Mouse (Mus musculus): ENCODE measurements around the gene Mfsd10. TPM values are rescaled to one million over a fixed set of nuclear protein-coding genes. Genes with fewer than 3 reads are reported as not detected.

The Mfsd10 gene
- total and polyA plus RNA-seq, 3 experiments = 136 to 296 TPM; not detected in 1

DNA sequence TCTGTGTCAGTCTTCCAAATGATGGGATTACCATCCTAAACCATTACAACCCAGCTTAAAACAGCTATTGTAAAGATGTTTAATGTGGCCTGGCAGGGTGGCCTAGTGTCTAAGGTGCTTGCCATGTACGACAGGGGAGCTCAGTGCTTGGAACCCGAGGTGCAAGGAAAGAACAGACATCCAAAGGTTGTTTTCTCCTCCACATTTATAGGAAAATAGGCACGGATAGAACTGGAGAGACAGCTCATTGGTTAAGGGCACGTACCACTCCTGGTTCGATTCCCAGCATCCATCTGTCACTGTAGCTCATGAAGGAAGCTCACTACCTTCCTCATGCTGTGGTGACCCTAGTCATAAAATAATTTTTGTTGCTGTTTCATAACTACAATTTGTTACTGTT lies 49.1 kb downstream of the Mfsd10 start:
- no peak for DNase-seq (ENCODE audit: low read depth, low spot score)
- Histone ChIP-seq H3K27ac (ENCODE audit: control insufficient read depth, low read depth, low read length) (no peak overlapping the region), H3K79me2 (ENCODE audit: control insufficient read depth, insufficient read depth, low read length, poor library complexity) (peaks cover 4% of the 10 kb centered on the region; the same call in 1 of the 2 replicates), H3K9me3 (replicated peaks; ENCODE audit: insufficient read depth, low read length) (no peaks in the 10 kb centered on the region), H3K9ac (ENCODE audit: control insufficient read depth, low read depth, low read length, poor library complexity, severe bottlenecking) (no peak overlapping the region), H3K4me1 (ENCODE audit: control insufficient read depth in 1 of 2, insufficient read depth in 2 of 2, low read length in 2 of 2) (peaks cover 3 to 7% of the 10 kb centered on the region in 2 experiments), H3K36me3 (ENCODE audit: control insufficient read depth in 1 of 2, insufficient read depth in 2 of 2, low read length in 2 of 2) (peaks cover 0 to 6% of the 10 kb centered on the region in 2 experiments; a peak in 2 of 4 replicates), H3K27me3 (ENCODE audit: control insufficient read depth in 1 of 2, insufficient read depth in 2 of 2, low read length in 2 of 2) (no peaks in the 10 kb centered on the region), H3K4me3 (ENCODE audit: control insufficient read depth in 1 of 2, insufficient read depth in 1 of 2, low read depth in 2 of 2, low read length in 2 of 2) (no peak overlapping the region)
- TF ChIP-seq SMC3 (IDR thresholded peaks at IDR 0.05; ENCODE audit: low read depth, low read length) = no peak
- no peak for TF ChIP-seq POLR2AphosphoS2 (IDR thresholded peaks at IDR 0.05; ENCODE audit: low read length)
- TF ChIP-seq TBP (IDR thresholded peaks at IDR 0.05; ENCODE audit: low read depth, low read length) = no peak
- no peak for TF ChIP-seq E2F4 (IDR thresholded peaks at IDR 0.05; ENCODE audit: borderline replicate concordance, low read depth, low read length)
- no peak for TF ChIP-seq JUND (IDR thresholded peaks at IDR 0.05; ENCODE audit: low read depth, low read length)
- no peak for TF ChIP-seq MYC (IDR thresholded peaks at IDR 0.05; ENCODE audit: low read depth, low read length)
- no peak for TF ChIP-seq CHD1 (IDR thresholded peaks at IDR 0.05; ENCODE audit: low read depth, low read length)
- no peak for TF ChIP-seq BHLHE40 (IDR thresholded peaks at IDR 0.05; ENCODE audit: borderline replicate concordance, low read depth, low read length)

GRCm38 (mm10) chr5:34585216-34585615 lies 51.8 kb downstream of the Mfsd10 start:
- Histone ChIP-seq H3K4me1 (ENCODE audit: control insufficient read depth in 1 of 2, insufficient read depth in 2 of 2, low read length in 2 of 2) (peaks cover 10 to 17% of the 10 kb centered on the region in 2 experiments), H3K27ac (ENCODE audit: control insufficient read depth, low read depth, low read length) (no peak overlapping the region), H3K36me3 (ENCODE audit: control insufficient read depth in 1 of 2, insufficient read depth in 2 of 2, low read length in 2 of 2) (peaks cover 0 to 19% of the 10 kb centered on the region in 2 experiments; a peak in 2 of 4 replicates), H3K9me3 (replicated peaks; ENCODE audit: insufficient read depth, low read length) (no peaks in the 10 kb centered on the region), H3K9ac (ENCODE audit: control insufficient read depth, low read depth, low read length, poor library complexity, severe bottlenecking) (no peak overlapping the region), H3K79me2 (ENCODE audit: control insufficient read depth, insufficient read depth, low read length, poor library complexity) (peaks cover 6% of the 10 kb centered on the region), H3K4me3 (ENCODE audit: control insufficient read depth in 1 of 2, insufficient read depth in 1 of 2, low read depth in 2 of 2, low read length in 2 of 2) (no peak overlapping the region), H3K27me3 (ENCODE audit: control insufficient read depth in 1 of 2, insufficient read depth in 2 of 2, low read length in 2 of 2) (no peaks in the 10 kb centered on the region)
- TF ChIP-seq MAZ (IDR thresholded peaks at IDR 0.05; ENCODE audit: low read depth, low read length) (no peak), HCFC1 (IDR thresholded peaks at IDR 0.05; ENCODE audit: low read depth, low read length) (no peak), ZKSCAN1 (IDR thresholded peaks at IDR 0.05; ENCODE audit: low read depth, low read length) (no peak), ETS1 (IDR thresholded peaks at IDR 0.05; ENCODE audit: low read depth, low read length) (no peak), ZNF384 (IDR thresholded peaks at IDR 0.05; ENCODE audit: low read depth, low read length) (no peak), ZC3H11A (IDR thresholded peaks at IDR 0.05; ENCODE audit: low read depth, low read length) (no peak), TCF12 (IDR thresholded peaks at IDR 0.05; ENCODE audit: low read depth, low read length) (no peak), MYB (IDR thresholded peaks at IDR 0.05; ENCODE audit: low read depth, low read length) (no peak), E2F4 (IDR thresholded peaks at IDR 0.05; ENCODE audit: borderline replicate concordance, low read depth, low read length) (no peak)
- DNase-seq (ENCODE audit: low read depth, low spot score) = no peak

Other genes starting within 250 kb of the Mfsd10 start
- 22.5 and 27.0 TPM in 2 replicates for gene Tnip2, start 123.2 kb downstream of the Mfsd10 start, total RNA-seq (2012; rRNA removed)
- gene Tnip2, start 123.2 kb downstream of the Mfsd10 start, polyA plus RNA-seq (2012; ENCODE audit: insufficient read depth in 1 of 2, insufficient read length in 2 of 2, low read depth in 1 of 2, low replicate concordance in 2 of 2, missing spikeins in 1 of 2) = 10 to 100 TPM; 30.6 to 89.4 TPM
- 7.1 and 7.9 TPM in 2 replicates for gene Sh3bp2, start 111.4 kb downstream of the Mfsd10 start, total RNA-seq (2012; rRNA removed)
- 10 to 100 TPM in 1 of 2 experiments, not detected in 1; 12.0 TPM for gene Sh3bp2, start 111.4 kb downstream of the Mfsd10 start, polyA plus RNA-seq (2012; ENCODE audit: insufficient read depth in 1 of 2, insufficient read length in 2 of 2, low read depth in 1 of 2, low replicate concordance in 2 of 2, missing spikeins in 1 of 2)
- gene Add1, start 63.5 kb downstream of the Mfsd10 start, total RNA-seq (2012; rRNA removed) = 54.6 and 79.3 TPM in 2 replicates
- gene Add1, start 63.5 kb downstream of the Mfsd10 start, polyA plus RNA-seq (2012; ENCODE audit: insufficient read depth in 1 of 2, insufficient read length in 2 of 2, low read depth in 1 of 2, low replicate concordance in 2 of 2, missing spikeins in 1 of 2) = 100 to 1,000 TPM in 1 of 2 experiments, not detected in 1; 127 TPM
- 87.3 and 101 TPM in 2 replicates for gene Nop14, start 22.9 kb upstream of the Mfsd10 start, total RNA-seq (2012; rRNA removed)
- 100 to 1,000 TPM in 1 of 2 experiments, not detected in 1; 132 TPM for gene Nop14, start 22.9 kb upstream of the Mfsd10 start, polyA plus RNA-seq (2012; ENCODE audit: insufficient read depth in 1 of 2, insufficient read length in 2 of 2, low read depth in 1 of 2, low replicate concordance in 2 of 2, missing spikeins in 1 of 2)
- 0.42 and 0.81 TPM in 2 replicates for gene Grk4, start 23.2 kb upstream of the Mfsd10 start, total RNA-seq (2012; rRNA removed)
- under 1 TPM in 1 of 2 experiments, not detected in 1; 0.70 TPM for gene Grk4, start 23.2 kb upstream of the Mfsd10 start, polyA plus RNA-seq (2012; ENCODE audit: insufficient read depth in 1 of 2, insufficient read length in 2 of 2, low read depth in 1 of 2, low replicate concordance in 2 of 2, missing spikeins in 1 of 2)
- 27.0 and 27.5 TPM in 2 replicates for gene Htt, start 124.5 kb upstream of the Mfsd10 start, total RNA-seq (2012; rRNA removed)
- 10 to 100 TPM in 1 of 2 experiments, not detected in 1; 33.0 TPM for gene Htt, start 124.5 kb upstream of the Mfsd10 start, polyA plus RNA-seq (2012; ENCODE audit: insufficient read depth in 1 of 2, insufficient read length in 2 of 2, low read depth in 1 of 2, low replicate concordance in 2 of 2, missing spikeins in 1 of 2)